Mouse (Mus musculus): Measurements from ENCODE around the gene Olfr293. TPM values are rescaled to one million over a fixed set of nuclear protein-coding genes. Genes with fewer than 3 reads are reported as not detected.

Olfr293 gene
- polyA plus RNA-seq (2016; fragmentation: Nextera tagmentation; extraction: Ambion mirVana): not detected in 2 replicates

- H3K27me3 ChIP-seq (replicated peaks): no peaks in the 10 kb centered on the region
- no peaks in the 10 kb centered on the region for H3K9me3 ChIP-seq (replicated peaks)
- no peak within 1 kb of the TSS for H3K27ac ChIP-seq
- no peak within 1 kb of the TSS for H3K9ac ChIP-seq
- no peak within 1 kb of the TSS for H3K4me3 ChIP-seq
- no peak for ATAC-seq
- no peak within 1 kb of the TSS for H3K4me2 ChIP-seq
- no peaks in the 10 kb centered on the region for H3K4me1 ChIP-seq
- 76% methylated on average over 4 of the region's 4 CpGs for WGBS (ENCODE audit: insufficient replicate concordance)
- H3K36me3 ChIP-seq: no peaks in the 10 kb centered on the region
These were observed at the start of gene Olfr293 for GRCm38 (mm10) chr7:86648761-86649160. Gene Olfr293 (plus strand): TSS chr7:86649061.

DNA sequence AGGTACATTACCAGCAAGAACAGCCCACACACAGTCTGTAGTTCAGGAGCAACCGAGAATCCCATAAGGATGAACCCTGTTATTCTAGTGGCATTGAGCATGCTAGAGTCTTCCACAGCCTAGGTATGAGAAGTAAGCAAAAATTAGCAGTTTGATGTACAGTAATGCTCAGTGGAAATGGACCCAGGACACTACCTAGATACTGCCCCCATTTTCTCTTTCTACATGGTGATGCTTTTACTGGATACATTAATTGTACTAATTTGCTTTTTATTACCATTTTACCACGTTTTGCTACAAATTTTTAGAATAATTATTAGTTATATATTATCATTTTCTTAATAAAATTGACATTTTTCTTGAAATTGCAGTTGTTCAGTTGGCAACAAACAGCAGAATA, 32.3 kb upstream of the Olfr293 start, which contains the start of gene Olfr294:
TSS of gene Olfr294 (minus strand) at position 101 of the 400 bp plus-strand sequence.
- H3K4me1 ChIP-seq: no peaks in the 10 kb centered on the region
- H3K4me2 ChIP-seq: no peak within 1 kb of the TSS
- no peak within 1 kb of the TSS for H3K9ac ChIP-seq
- no peak within 1 kb of the TSS for H3K4me3 ChIP-seq
- no peak within 1 kb of the TSS for H3K27ac ChIP-seq
- 49% methylated on average over 2 of the region's 2 CpGs for WGBS (ENCODE audit: insufficient replicate concordance)
- ATAC-seq: no peak
- H3K36me3 ChIP-seq: no peaks in the 10 kb centered on the region
- H3K27me3 ChIP-seq (replicated peaks): no peaks in the 10 kb centered on the region
- no peaks in the 10 kb centered on the region for H3K9me3 ChIP-seq (replicated peaks)

DNA sequence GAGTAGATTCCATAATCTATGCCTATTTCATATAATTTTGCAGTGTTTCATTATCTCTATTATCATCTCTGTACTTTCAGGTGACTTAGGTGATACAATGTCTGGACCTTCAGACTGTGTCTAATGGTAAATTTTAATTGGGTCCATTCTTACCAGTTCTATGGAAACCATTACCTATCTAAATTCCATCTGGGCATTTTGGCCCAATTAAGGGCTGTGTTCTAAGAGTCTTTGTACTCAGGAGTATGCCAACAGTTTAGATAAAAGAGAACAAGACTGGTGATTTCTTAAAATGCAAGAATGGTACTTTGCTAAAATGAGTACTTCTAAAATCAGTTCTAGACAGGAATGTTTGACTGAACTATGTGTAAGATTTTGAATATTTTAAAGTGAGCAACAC, 39.2 kb downstream of the Olfr293 start, which contains the start of gene Olfr292:
TSS of gene Olfr292 (plus strand) at position 301 of the 400 bp plus-strand sequence.
- no peak for ATAC-seq
- Histone ChIP-seq H3K9ac (no peak within 1 kb of the TSS), H3K4me2 (no peak within 1 kb of the TSS), H3K27ac (no peak within 1 kb of the TSS), H3K9me3 (replicated peaks) (no peaks in the 10 kb centered on the region), H3K4me1 (no peaks in the 10 kb centered on the region), H3K4me3 (no peak within 1 kb of the TSS), H3K36me3 (no peaks in the 10 kb centered on the region), H3K27me3 (replicated peaks) (no peaks in the 10 kb centered on the region)

Other genes starting within 250 kb of the Olfr293 start
- gene Olfr301, start 245.2 kb upstream of the Olfr293 start, polyA plus RNA-seq (2016; fragmentation: Nextera tagmentation; extraction: Ambion mirVana): not detected in 2 replicates
- gene Olfr299, start 189.1 kb upstream of the Olfr293 start, polyA plus RNA-seq (2016; fragmentation: Nextera tagmentation; extraction: Ambion mirVana): not detected in 2 replicates
- gene Olfr298, start 156.6 kb upstream of the Olfr293 start, polyA plus RNA-seq (2016; fragmentation: Nextera tagmentation; extraction: Ambion mirVana): not detected in 2 replicates
- not detected in 2 replicates for gene Olfr297, start 129.1 kb upstream of the Olfr293 start, polyA plus RNA-seq (2016; fragmentation: Nextera tagmentation; extraction: Ambion mirVana)
- gene Olfr295, start 65.2 kb upstream of the Olfr293 start, polyA plus RNA-seq (2016; fragmentation: Nextera tagmentation; extraction: Ambion mirVana): not detected in 2 replicates
- gene Olfr294, start 32.4 kb upstream of the Olfr293 start, polyA plus RNA-seq (2016; fragmentation: Nextera tagmentation; extraction: Ambion mirVana): not detected in 2 replicates
- not detected in 2 replicates for gene Olfr292, start 39.3 kb downstream of the Olfr293 start, polyA plus RNA-seq (2016; fragmentation: Nextera tagmentation; extraction: Ambion mirVana)
- gene Folh1, start 126.9 kb downstream of the Olfr293 start, polyA plus RNA-seq (2016; fragmentation: Nextera tagmentation; extraction: Ambion mirVana): not detected in 2 replicates
- gene Vmn2r77, start 146.0 kb downstream of the Olfr293 start, polyA plus RNA-seq (2016; fragmentation: Nextera tagmentation; extraction: Ambion mirVana): not detected in 2 replicates

Data from liver, embryonic 12.5 days (tissue).